Mouse (Mus musculus) ES-Bruce4 (cell line): ENCODE measurements at regions not wholly inside any gene's neighbourhood (a gene's known extent, or its start where the extent isn't known, plus 50 kb on each side); places are given as distances from the start of the nearest gene placed in this dataset.

ENCODE experiments used
- H3K27ac ChIP-seq: 2 replicates; pipeline ENCODE4 v1.5.1; 2012; ENCODE audit warnings: low read length, inconsistent platforms; ENCODE audit not compliant: insufficient read depth
- H3K27me3 ChIP-seq: 2 replicates; pipeline ENCODE4 v1.6.1; 2012; ENCODE audit warnings: mild to moderate bottlenecking, low read length, inconsistent platforms; ENCODE audit not compliant: control insufficient read depth, poor library complexity, insufficient read depth, severe bottlenecking
- H3K36me3 ChIP-seq: 2 replicates; pipeline ENCODE4 v1.6.1; 2012; ENCODE audit warnings: inconsistent platforms, mild to moderate bottlenecking, low read length, moderate library complexity; ENCODE audit not compliant: control insufficient read depth, poor library complexity, insufficient read depth, severe bottlenecking
- H3K4me1 ChIP-seq: one replicate; pipeline ENCODE4 v1.8.1; 2011; ENCODE audit warnings: low read length; ENCODE audit not compliant: control insufficient read depth, insufficient read depth
- H3K4me3 ChIP-seq: 2 replicates; pipeline ENCODE4 v1.5.1; 2011; ENCODE audit warnings: low read depth, mild to moderate bottlenecking, low read length
- H3K9ac ChIP-seq: 2 replicates; pipeline ENCODE4 v1.6.1; 2012; ENCODE audit warnings: low read depth, mild to moderate bottlenecking, inconsistent platforms; ENCODE audit not compliant: poor library complexity, severe bottlenecking
- H3K9me3 ChIP-seq: replicated peaks from 2 replicates; pipeline ENCODE4 v1.6.1; 2012; ENCODE audit warnings: mild to moderate bottlenecking, low read length, inconsistent platforms; ENCODE audit not compliant: control insufficient read depth, poor library complexity, insufficient read depth, severe bottlenecking
- CTCF ChIP-seq: IDR thresholded peaks from one replicate; pipeline ENCODE4 v1.8.1; 2011; ENCODE audit warnings: low read depth, low read length
- EP300 ChIP-seq: IDR thresholded peaks from 2 replicates; pipeline ENCODE4 v1.6.1; 2011; ENCODE audit warnings: low read depth, low read length; ENCODE audit not compliant: insufficient read depth
- POLR2A ChIP-seq: IDR thresholded peaks from one replicate; pipeline ENCODE4 v1.8.1; 2011; ENCODE audit warnings: low read length; ENCODE audit not compliant: insufficient read depth

GRCm38 (mm10) chr11:8725505-8725904 lies 61.2 kb upstream of the Tns3 start:
- Histone ChIP-seq H3K9me3 (no peaks in the 10 kb centered on the region), H3K27ac (no peak overlapping the region), H3K4me3 (no peak overlapping the region), H3K9ac (no peak overlapping the region), H3K36me3 (no peaks in the 10 kb centered on the region), H3K4me1 (peaks cover 4% of the 10 kb centered on the region), H3K27me3 (no peaks in the 10 kb centered on the region)
- TF ChIP-seq POLR2A (no peak), CTCF (no peak), EP300 (no peak)

DNA sequence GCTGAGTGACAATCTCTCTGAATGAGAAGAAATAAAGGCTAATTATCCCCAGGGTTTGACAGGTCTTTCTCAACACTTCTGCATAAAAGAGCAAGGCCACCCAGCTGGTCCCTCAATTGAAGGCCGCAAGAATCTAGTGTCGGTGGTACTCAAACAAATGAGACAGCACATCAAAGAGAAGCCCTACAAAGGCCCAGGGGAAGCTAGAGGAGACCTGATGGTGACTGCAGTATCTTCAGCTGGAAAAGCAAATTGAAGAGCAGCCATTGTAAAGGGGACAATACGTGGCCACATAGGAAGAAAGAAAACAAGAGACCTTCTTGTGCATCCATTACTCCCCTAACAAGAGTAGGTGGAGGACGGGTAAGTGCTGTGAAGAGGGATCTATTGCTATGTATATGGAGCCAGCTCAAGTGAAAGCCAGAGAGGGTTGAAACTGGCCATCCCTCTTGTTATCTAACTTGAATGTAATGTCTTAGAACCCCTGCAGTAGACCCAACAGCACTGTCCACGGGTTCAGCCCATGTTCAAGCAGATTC lies 58.8 kb upstream of the Tns3 start:
- H3K36me3 ChIP-seq = no peaks in the 10 kb centered on the region
- no peak overlapping the region for H3K4me3 ChIP-seq
- H3K9me3 ChIP-seq = no peaks in the 10 kb centered on the region
- H3K27me3 ChIP-seq = no peaks in the 10 kb centered on the region
- peak overlapping the region; percentile 27; the same call in 1 of the 2 replicates for H3K27ac ChIP-seq
- TF ChIP-seq EP300 (peak; percentile 70; the same call in 1 of the 2 replicates), CTCF (no peak)
- H3K9ac ChIP-seq = no peak overlapping the region
- H3K4me1 ChIP-seq = peaks cover 4% of the 10 kb centered on the region

DNA sequence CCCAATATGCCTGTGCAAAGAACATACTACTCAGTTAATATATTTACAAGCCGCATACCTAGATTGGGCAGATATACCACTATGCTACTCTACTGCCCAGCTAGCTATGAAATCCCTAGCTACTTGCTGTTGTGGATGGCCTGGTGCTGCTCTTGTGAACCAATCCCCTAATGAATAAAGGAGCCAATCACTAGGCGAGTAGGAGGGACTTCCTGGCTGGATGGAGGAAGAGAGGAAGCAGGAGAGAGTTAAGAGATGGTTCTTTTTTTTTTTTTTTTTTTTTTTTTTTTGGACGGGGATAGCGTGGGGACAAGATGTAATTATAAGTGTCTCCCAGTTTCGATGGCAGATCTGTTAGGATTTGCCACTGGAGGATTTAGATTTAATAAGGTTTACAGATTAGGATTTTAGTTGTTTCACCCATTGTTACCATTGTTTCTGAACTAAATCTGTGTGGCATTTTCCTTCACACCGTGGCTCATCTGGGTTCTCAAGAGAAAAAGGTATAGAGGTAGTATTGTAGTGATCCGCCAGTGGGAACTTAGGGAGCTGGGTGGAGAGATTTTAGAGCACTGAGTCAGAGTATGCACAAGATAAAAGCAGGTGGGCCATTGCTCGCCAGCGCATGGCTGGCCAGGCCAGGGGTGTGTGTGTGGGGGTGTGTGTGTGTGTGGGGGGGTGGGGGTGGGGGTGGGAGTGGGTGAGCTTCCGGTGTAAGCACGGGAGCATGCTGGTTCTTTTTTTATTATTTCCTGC lies 55.1 kb upstream of the Tns3 start:
- H3K36me3 ChIP-seq = no peaks in the 10 kb centered on the region
- H3K4me1 ChIP-seq = peaks cover 4% of the 10 kb centered on the region
- TF ChIP-seq EP300 (no peak), POLR2A (no peak), CTCF (no peak)
- peak overlapping the region; percentile 81 for H3K9ac ChIP-seq
- peak overlapping the region; percentile 61 for H3K4me3 ChIP-seq
- H3K27ac ChIP-seq = peak overlapping the region; percentile 84
- H3K9me3 ChIP-seq = no peaks in the 10 kb centered on the region
- no peaks in the 10 kb centered on the region for H3K27me3 ChIP-seq

GRCm38 (mm10) chr11:8717774-8718173 lies 53.4 kb upstream of the Tns3 start:
- no peaks in the 10 kb centered on the region for H3K27me3 ChIP-seq
- H3K9ac ChIP-seq = no peak overlapping the region
- no peak overlapping the region for H3K27ac ChIP-seq
- H3K4me1 ChIP-seq = peaks cover 2% of the 10 kb centered on the region
- no peak overlapping the region for H3K4me3 ChIP-seq
- TF ChIP-seq CTCF (no peak), EP300 (no peak)
- H3K36me3 ChIP-seq = no peaks in the 10 kb centered on the region
- no peaks in the 10 kb centered on the region for H3K9me3 ChIP-seq

GRCm38 (mm10) chr11:8716858-8717257 lies 52.5 kb upstream of the Tns3 start:
- Histone ChIP-seq H3K4me3 (no peak overlapping the region), H3K9me3 (no peaks in the 10 kb centered on the region), H3K36me3 (no peaks in the 10 kb centered on the region), H3K9ac (no peak overlapping the region), H3K4me1 (peaks cover 2% of the 10 kb centered on the region), H3K27me3 (no peaks in the 10 kb centered on the region), H3K27ac (no peak overlapping the region)
- TF ChIP-seq POLR2A (no peak), CTCF (no peak), EP300 (no peak)

DNA sequence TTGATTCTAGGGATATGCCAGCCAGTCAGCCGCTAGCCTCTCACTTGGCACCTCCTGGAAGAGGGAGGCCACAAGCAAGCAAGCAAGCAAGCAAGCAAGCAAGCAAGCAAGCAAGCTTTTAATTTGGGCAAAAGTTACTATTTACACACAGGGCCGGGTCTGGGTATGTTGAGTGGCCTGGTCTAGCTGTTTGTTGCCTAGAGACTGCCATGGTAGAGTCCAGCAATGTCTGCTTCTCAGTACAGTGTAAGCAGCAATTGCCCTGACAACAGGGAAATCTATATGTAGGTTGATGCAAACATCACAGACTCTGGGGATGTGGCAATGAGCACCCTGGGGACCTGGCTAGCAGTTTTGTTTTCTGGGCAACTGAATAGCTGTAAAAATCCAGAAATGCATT lies 51.4 kb upstream of the Tns3 start:
- Histone ChIP-seq H3K4me1 (peaks cover 2% of the 10 kb centered on the region), H3K4me3 (no peak overlapping the region), H3K27ac (no peak overlapping the region), H3K36me3 (no peaks in the 10 kb centered on the region), H3K9ac (no peak overlapping the region), H3K9me3 (no peaks in the 10 kb centered on the region), H3K27me3 (no peaks in the 10 kb centered on the region)
- TF ChIP-seq CTCF (no peak), EP300 (no peak), POLR2A (no peak)
